Mouse (Mus musculus) megakaryocyte, embryonic 14.5 days (primary cell): ENCODE measurements around the gene Tax1bp1.

Experiments
- FLI1 ChIP-seq: IDR thresholded peaks from 2 replicates; pipeline ENCODE4 v1.6.1; 2012; ENCODE audit warnings: low read length, inconsistent platforms, mixed read lengths
- GATA1 ChIP-seq: IDR thresholded peaks from 3 replicates; pipeline ENCODE4 v1.6.1; 2012; ENCODE audit warnings: mixed read lengths, low read length, inconsistent platforms, borderline replicate concordance

- TF ChIP-seq GATA1: no peak
- TF ChIP-seq FLI1: no peak
These were observed 41.0 kb upstream of the Tax1bp1 start for GRCm38 (mm10) chr6:52672539-52672938.
